Mouse (Mus musculus) myocyte (in vitro differentiated cells): ENCODE data around the gene Col4a1.
A peak's percentile ranks its signal among the peaks of the same experiment; 100 is the strongest.

ENCODE experiments used
- E2F4 ChIP-seq: IDR thresholded peaks from one replicate; pipeline ENCODE4 v1.6.1; 2011; ENCODE audit warnings: mild to moderate bottlenecking, control low read depth, moderate library complexity; ENCODE audit not compliant: insufficient read depth
- MAX ChIP-seq: IDR thresholded peaks from one replicate; pipeline ENCODE4 v1.6.1; 2011; ENCODE audit warnings: low read depth, mild to moderate bottlenecking, control low read depth
- MYOD1 ChIP-seq, 3 experiments: IDR thresholded peaks; one replicate each; pipeline ENCODE4 v1.6.1; 2011; ENCODE audit warnings: control low read depth in 2 of 3, low read depth in 2 of 3, mild to moderate bottlenecking in 2 of 3, moderate library complexity in 1 of 3; ENCODE audit not compliant: insufficient read length in 2 of 3, control insufficient read depth in 1 of 3
- POLR2A ChIP-seq: IDR thresholded peaks from one replicate; pipeline ENCODE4 v1.6.1; 2011; ENCODE audit warnings: low read depth, mild to moderate bottlenecking, control low read depth, moderate library complexity; ENCODE audit not compliant: insufficient read length

GRCm38 (mm10) chr8:11355900-11356299, 43.3 kb upstream of the Col4a1 start:
- TF ChIP-seq POLR2A, result no peak
- TF ChIP-seq E2F4, result no peak
- TF ChIP-seq MYOD1 (IDR thresholded peaks at IDR 0.05; ENCODE audit: control insufficient read depth in 1 of 3, insufficient read length in 2 of 3, low read depth in 2 of 3), result peak in 2 of 3 experiments; percentile 95 to 98
- no peak for TF ChIP-seq MAX
